Mouse (Mus musculus): ENCODE results near the gene Rnf114. TPM values are rescaled to one million over a fixed set of nuclear protein-coding genes. Genes with fewer than 3 reads are reported as not detected.

Gene Rnf114
- polyA plus RNA-seq, 1 experiment from 2014 or later = 165 TPM

DNA sequence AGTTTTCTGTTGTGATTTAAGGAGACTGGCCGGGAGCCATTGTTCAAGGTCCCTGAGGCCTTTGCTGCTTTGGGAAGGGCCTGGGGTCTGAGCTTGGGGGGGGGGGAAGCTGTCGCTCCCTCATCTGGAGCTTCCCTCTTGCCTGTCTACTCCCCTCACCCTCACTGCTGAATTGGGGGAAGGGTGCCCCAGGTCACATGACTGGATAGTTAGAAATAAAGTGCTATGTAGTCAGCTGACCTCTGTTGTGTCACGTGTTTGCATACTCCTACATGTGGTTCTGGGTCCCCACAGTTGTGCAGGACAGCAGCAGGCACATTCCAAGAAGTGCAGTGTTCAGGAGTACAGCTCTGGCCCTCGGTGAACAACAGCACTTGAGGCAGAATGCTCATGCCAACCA lies 15.7 kb upstream of the Rnf114 start:
- Histone ChIP-seq H3K4me2 (replicated peaks) (no peak overlapping the region), H3K27ac (peak overlapping the region; percentile 76), H3K36me3 (peaks cover 42% of the 10 kb centered on the region), H3K4me3 (replicated peaks) (no peak overlapping the region), H3K27me3 (no peaks in the 10 kb centered on the region), H3K9ac (replicated peaks) (0 out of 2 replicates have a peak overlapping the region, but pooled peaks have one; percentile 1), H3K9me3 (no peaks in the 10 kb centered on the region), H3K4me1 (replicated peaks) (peaks cover 21% of the 10 kb centered on the region)
- ATAC-seq = peak; percentile 15
- WGBS = 67% methylated on average over 4 of the region's 4 CpGs

DNA sequence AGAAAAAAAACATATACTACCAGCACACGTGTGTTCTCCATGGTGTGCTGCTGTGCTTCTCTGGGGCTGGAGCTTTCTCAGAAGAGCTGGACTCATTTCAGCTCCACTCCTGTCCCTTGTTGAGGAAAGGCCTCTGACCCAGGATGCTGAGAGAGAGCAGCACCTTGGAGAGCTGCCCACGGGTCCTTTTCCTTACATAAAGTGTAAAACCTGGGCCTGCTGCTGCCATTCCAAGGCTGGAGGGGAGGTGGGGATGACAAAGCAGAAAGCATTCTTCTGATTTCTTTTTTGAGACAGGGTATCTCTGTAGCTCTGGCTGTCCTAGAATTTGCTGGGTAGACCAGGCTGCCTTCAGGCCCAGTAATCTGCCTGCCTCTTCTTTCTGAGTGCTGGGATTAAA lies 14.3 kb upstream of the Rnf114 start:
- WGBS = 48% methylated on average over 2 of the region's 2 CpGs
- H3K4me2 ChIP-seq (replicated peaks) = no peak overlapping the region
- no peaks in the 10 kb centered on the region for H3K9me3 ChIP-seq
- no peak overlapping the region for H3K27ac ChIP-seq
- H3K27me3 ChIP-seq = no peaks in the 10 kb centered on the region
- H3K36me3 ChIP-seq = peaks cover 41% of the 10 kb centered on the region
- H3K4me3 ChIP-seq (replicated peaks) = no peak overlapping the region
- no peak overlapping the region for H3K9ac ChIP-seq (replicated peaks)
- peaks cover 21% of the 10 kb centered on the region for H3K4me1 ChIP-seq (replicated peaks)
- no peak for ATAC-seq

DNA sequence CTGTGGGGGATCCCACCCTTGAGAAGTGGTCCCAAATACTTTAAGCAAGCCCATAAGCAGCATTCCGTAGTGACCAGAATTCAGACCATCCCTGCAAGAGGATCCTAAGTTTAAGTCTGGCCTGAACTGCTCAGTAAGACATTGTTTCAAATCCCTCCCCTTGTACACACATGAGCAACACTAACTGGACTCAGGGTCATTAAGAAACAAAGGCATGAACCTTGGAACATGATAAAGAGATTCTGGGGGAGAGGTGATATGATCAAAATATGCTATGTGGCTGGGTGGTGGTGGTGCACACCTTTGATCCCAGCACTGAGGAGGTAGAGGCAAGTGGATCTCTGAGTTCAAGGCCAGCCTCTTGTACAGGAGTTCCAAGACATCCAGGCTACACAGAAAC lies 12.9 kb upstream of the Rnf114 start:
- no peaks in the 10 kb centered on the region for H3K9me3 ChIP-seq
- ATAC-seq = no peak

DNA sequence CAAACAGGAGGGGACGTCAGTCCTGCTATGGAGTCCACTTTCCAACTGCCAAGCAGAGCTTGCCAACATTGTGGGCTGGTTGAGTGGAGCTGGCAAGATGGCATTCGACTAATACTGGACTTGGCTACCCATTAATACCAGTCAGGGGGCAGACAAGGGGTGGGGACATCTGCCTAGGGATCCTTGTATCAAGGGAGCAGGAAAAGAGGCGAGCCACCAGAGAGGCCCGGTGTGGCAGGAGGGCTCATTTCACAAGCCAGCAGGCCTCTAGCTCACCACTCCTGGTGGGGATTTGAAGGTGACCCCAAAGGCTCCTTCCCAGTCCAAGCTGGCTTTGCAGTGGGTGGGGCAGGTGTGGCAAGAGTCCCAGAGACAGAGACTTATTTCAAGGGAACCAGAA lies 9.8 kb upstream of the Rnf114 start:
- H3K36me3 ChIP-seq = peaks cover 57% of the 10 kb centered on the region
- no peak overlapping the region for H3K4me3 ChIP-seq (replicated peaks)
- no peak overlapping the region for H3K4me2 ChIP-seq (replicated peaks)
- 92% methylated on average over 4 of the region's 4 CpGs for WGBS
- no peak for ATAC-seq
- H3K27me3 ChIP-seq = no peaks in the 10 kb centered on the region
- H3K9me3 ChIP-seq = no peaks in the 10 kb centered on the region
- no peak overlapping the region for H3K9ac ChIP-seq (replicated peaks)
- H3K27ac ChIP-seq = no peak overlapping the region
- H3K4me1 ChIP-seq (replicated peaks) = no peaks in the 10 kb centered on the region

More for the DNA sequence above, 12.9 kb upstream of the Rnf114 start:
- H3K4me3 ChIP-seq (replicated peaks) = no peak overlapping the region
- WGBS = 97% methylated on average over 1 of the region's 1 CpGs
- H3K27me3 ChIP-seq = no peaks in the 10 kb centered on the region
- peaks cover 41% of the 10 kb centered on the region for H3K36me3 ChIP-seq
- peaks cover 21% of the 10 kb centered on the region for H3K4me1 ChIP-seq (replicated peaks)
- no peak overlapping the region for H3K4me2 ChIP-seq (replicated peaks)
- H3K9ac ChIP-seq (replicated peaks) = 0 out of 2 replicates have a peak overlapping the region, but pooled peaks have one; percentile 3
- H3K27ac ChIP-seq = no peak overlapping the region

DNA sequence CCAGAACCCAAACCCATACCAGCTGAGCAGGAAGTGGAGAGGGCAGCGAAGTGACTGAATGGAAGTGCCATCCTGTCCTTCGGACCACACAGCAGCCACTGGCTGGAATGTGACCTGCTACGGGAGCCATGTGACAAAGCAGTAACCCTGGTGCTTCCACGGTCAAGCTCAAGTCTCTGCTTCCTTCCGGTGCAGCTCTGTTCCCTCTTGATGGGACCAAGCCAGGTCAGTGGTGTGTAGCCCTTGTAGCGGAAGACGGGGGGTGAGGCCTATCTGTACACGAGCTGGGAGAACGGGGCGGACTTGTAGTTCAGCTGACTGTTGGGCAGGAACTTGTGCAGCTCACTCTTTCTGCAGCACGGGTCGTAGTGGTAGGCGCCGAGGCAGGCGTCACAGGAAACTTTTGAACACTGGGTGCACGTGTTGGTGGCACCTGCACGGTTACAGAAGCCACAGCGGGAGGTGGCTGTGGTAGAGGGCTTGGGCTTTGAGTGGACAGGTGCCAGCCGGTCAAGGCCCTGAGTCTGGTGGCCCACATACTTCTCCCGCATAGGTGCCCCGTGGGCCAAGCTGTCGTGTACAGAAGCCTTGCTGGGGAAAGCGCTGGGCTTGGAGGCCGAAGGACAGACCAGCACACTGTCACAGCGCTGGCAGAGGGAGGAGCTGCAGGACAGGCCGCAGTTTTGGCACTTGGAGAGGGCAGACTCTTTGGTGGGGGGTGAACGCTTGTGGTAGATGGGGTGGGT lies 9.2 kb upstream of the Rnf114 start:
- Histone ChIP-seq H3K9ac (replicated peaks) (no peak overlapping the region), H3K4me3 (replicated peaks) (no peak overlapping the region), H3K27me3 (no peaks in the 10 kb centered on the region), H3K27ac (no peak overlapping the region), H3K4me1 (replicated peaks) (no peaks in the 10 kb centered on the region), H3K9me3 (no peaks in the 10 kb centered on the region), H3K36me3 (peaks cover 57% of the 10 kb centered on the region), H3K4me2 (replicated peaks) (no peak overlapping the region)
- WGBS = 94% methylated on average over 27 of the region's 27 CpGs
- no peak for ATAC-seq

DNA sequence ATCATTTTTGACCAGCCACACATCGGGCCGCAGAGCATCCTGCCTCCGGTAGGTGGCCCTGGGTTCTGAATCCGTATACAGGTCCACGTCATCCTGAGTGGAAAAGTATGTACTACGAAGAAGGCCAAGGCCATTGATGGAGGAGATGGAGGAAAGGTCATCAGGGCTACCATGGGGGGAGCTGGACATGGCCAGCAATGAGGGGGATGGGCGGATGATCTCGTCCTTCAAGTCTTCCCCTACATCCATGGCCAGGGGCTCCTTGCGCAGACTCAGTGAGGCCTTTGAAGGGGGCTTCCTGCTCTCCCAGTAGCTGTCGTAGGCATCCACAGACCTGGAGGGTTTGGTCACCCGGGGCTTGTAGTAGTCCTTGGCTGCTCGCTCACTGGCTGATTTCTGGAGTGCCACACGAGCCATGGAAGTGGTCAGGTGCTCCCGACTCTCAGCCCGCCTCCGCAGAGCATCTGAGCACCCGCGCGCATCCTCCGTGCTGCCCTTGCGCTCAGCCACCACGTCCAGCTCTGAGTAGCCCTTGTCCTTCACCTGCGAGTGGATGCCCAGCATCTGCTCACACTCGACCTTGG lies 8.5 kb upstream of the Rnf114 start:
- no peaks in the 10 kb centered on the region for H3K27me3 ChIP-seq
- WGBS = 95% methylated on average over 24 of the region's 24 CpGs
- peaks cover 57% of the 10 kb centered on the region for H3K36me3 ChIP-seq
- H3K4me3 ChIP-seq (replicated peaks) = no peak overlapping the region
- no peaks in the 10 kb centered on the region for H3K4me1 ChIP-seq (replicated peaks)
- no peak for ATAC-seq
- H3K9ac ChIP-seq (replicated peaks) = no peak overlapping the region
- H3K27ac ChIP-seq = no peak overlapping the region
- H3K4me2 ChIP-seq (replicated peaks) = no peak overlapping the region
- no peaks in the 10 kb centered on the region for H3K9me3 ChIP-seq

DNA sequence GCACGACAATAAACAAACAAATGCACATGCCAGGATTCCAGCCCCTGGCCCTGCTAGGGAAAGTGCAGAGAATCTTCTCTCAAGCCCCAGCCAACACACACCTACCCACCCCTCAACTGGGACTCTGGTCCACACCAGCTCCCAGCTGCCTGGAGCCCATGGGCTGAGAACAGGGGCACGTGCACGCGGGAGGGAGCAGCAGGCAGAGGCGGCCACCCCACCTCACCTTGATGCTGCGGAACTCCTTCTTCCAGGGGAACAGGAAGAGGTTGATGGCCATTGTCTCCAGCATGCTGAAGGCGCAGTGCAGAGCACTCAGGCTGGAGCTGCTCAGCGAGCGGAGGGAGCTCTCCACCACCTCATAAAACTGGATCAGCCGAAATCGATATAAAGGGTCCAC lies 7.5 kb upstream of the Rnf114 start:
- no peak overlapping the region for H3K27ac ChIP-seq
- no peak overlapping the region for H3K4me2 ChIP-seq (replicated peaks)
- 95% methylated on average over 11 of the region's 11 CpGs for WGBS
- H3K9ac ChIP-seq (replicated peaks) = no peak overlapping the region
- H3K4me3 ChIP-seq (replicated peaks) = no peak overlapping the region
- H3K36me3 ChIP-seq = peaks cover 57% of the 10 kb centered on the region
- ATAC-seq = no peak
- no peaks in the 10 kb centered on the region for H3K27me3 ChIP-seq
- H3K4me1 ChIP-seq (replicated peaks) = no peaks in the 10 kb centered on the region
- no peaks in the 10 kb centered on the region for H3K9me3 ChIP-seq

DNA sequence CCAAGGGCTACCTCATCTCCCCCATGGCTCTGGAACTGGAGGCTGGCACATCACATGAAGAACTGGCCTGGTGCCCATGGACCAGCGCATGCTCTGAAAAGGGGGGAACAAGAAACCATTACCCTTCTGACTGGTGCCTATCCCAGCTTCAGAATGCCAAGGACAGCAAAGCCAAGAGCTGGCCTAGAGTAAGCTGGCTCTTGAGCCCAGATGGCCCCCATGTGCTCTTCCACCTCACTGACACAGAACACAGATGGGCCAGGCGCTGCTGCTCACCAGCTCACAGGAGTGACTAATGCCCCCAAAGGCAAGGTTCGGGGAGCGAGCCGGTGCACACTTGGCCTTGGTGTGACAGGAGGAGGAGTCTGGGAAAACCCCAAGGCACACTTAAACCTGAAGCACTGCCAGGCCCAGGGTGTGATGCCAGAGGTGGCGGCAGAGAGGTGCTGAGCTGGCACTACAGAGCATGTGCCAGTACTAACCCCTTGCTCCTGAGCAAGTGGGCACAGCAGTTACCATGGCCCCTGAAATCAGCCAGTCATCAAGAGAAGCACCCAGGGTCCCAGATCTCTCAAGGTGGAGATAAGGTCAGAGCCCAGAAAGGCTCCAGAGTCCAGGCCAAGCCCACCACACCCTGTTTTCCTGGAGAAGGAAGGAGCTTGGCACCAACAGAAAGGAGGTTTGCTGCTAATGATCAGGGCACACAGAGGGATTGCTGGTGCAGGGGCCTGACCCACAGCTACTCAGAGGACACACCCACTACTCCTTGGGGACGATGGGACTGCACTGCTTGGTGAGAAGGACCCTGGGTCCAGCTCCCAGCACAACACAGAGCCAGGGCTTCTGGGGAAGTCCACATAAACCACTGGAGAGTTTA lies 6.7 kb upstream of the Rnf114 start:
- Histone ChIP-seq H3K9ac (replicated peaks) (no peak overlapping the region), H3K27ac (no peak overlapping the region), H3K4me2 (replicated peaks) (no peak overlapping the region), H3K9me3 (no peaks in the 10 kb centered on the region), H3K27me3 (no peaks in the 10 kb centered on the region), H3K4me3 (replicated peaks) (no peak overlapping the region), H3K36me3 (peaks cover 53% of the 10 kb centered on the region), H3K4me1 (replicated peaks) (peaks cover 2% of the 10 kb centered on the region)
- ATAC-seq = 0 out of 2 replicates have a peak, but pooled peaks have one; percentile 45
- WGBS = 89% methylated on average over 7 of the region's 7 CpGs

DNA sequence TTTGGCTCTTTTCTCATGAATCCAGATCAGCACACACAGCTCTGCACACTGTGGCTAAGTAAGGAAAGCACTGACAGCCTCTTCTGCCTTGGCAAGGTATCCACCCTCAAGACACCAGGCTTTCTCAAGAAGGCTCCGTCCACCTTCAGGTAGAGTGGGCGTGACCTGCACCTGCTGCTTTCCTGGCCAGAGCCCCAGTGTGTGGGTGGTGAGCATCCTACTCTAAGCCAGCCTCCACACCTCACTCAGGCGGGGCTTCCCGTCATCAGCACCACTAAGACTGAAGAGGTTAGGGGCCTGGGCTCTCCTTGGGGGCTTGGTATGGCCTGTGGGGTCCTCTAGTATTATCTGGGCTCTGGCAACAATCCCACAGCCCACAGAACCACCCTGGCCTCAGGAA lies 5.9 kb upstream of the Rnf114 start:
- no peak overlapping the region for H3K4me2 ChIP-seq (replicated peaks)
- no peak for ATAC-seq
- no peaks in the 10 kb centered on the region for H3K9me3 ChIP-seq
- peaks cover 11% of the 10 kb centered on the region for H3K4me1 ChIP-seq (replicated peaks)
- H3K27ac ChIP-seq = no peak overlapping the region
- no peak overlapping the region for H3K4me3 ChIP-seq (replicated peaks)
- WGBS = 85% methylated on average over 4 of the region's 4 CpGs
- peaks cover 50% of the 10 kb centered on the region for H3K36me3 ChIP-seq
- H3K27me3 ChIP-seq = no peaks in the 10 kb centered on the region
- no peak overlapping the region for H3K9ac ChIP-seq (replicated peaks)

DNA sequence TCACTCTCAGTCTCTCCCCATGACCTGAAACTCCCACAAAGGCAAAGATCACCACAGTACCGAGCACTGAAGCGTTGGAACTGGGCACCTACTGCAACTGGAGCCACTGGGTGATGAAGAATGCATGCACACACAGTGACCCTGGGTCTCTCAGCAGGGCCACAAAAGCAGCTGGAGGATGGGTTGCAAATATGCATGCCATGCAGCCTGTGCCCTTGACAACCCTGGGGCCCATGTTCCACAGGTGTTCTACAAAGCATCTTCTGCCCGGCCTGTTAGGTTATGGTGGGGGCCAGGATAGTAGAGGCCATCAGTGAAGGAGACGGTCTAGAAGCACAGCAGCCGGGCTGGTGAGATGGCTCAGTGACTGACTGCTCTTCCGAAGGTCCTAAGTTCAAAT lies 4.9 kb upstream of the Rnf114 start:
- H3K4me2 ChIP-seq (replicated peaks) = no peak overlapping the region
- H3K4me3 ChIP-seq (replicated peaks) = no peak overlapping the region
- peaks cover 17% of the 10 kb centered on the region for H3K4me1 ChIP-seq (replicated peaks)
- H3K9ac ChIP-seq (replicated peaks) = no peak overlapping the region
- H3K36me3 ChIP-seq = peaks cover 43% of the 10 kb centered on the region
- H3K27ac ChIP-seq = no peak overlapping the region
- H3K9me3 ChIP-seq = no peaks in the 10 kb centered on the region
- H3K27me3 ChIP-seq = no peaks in the 10 kb centered on the region
- ATAC-seq = no peak
- 88% methylated on average over 6 of the region's 6 CpGs for WGBS

DNA sequence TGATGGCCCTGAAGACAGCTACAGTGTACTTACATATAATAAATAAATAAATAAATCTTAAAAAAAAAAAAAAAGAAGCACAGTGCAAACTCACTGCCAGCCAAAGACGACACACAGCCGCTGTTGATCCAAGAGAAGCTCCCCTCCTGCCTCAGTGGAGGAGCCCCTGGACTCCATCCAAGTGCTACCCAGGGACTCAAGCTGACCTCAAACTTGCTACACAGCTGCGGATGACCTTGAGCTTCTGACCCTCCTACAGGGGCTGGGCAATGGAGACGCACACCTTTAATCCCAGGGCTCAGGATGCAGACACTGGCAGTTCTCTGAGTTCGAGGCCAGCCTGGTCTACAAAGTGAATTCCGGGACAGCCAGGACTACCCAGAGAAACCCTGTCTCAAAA lies 4.5 kb upstream of the Rnf114 start:
- Histone ChIP-seq H3K4me2 (replicated peaks) (no peak overlapping the region), H3K27ac (no peak overlapping the region), H3K4me3 (replicated peaks) (no peak overlapping the region), H3K4me1 (replicated peaks) (peaks cover 17% of the 10 kb centered on the region), H3K9me3 (no peaks in the 10 kb centered on the region), H3K9ac (replicated peaks) (no peak overlapping the region), H3K36me3 (peaks cover 38% of the 10 kb centered on the region), H3K27me3 (no peaks in the 10 kb centered on the region)
- no peak for ATAC-seq
- 96% methylated on average over 6 of the region's 6 CpGs for whole genome bisulfite sequencing
